Mouse (Mus musculus) heart, adult 2 months (tissue): ENCODE measurements around the gene Cnot9.
"Not testable (repeated sequence)": the region's sequence is repeated elsewhere in the genome, so short reads cannot be mapped to it uniquely, and the experiment has no call there.

ENCODE experiments used
- CTCF ChIP-seq: fragments of 200-600 bp; IDR thresholded peaks from 2 replicates; pipeline ENCODE4 v1.8.1; 2022; ENCODE audit warnings: antibody characterized with exemption, mild to moderate bottlenecking, moderate library complexity
- EP300 ChIP-seq: fragments of 200-500 bp; IDR thresholded peaks from 2 replicates; pipeline ENCODE4 v1.6.1; 2011; ENCODE audit warnings: low read depth, low read length, control low read depth; ENCODE audit not compliant: insufficient read depth
- POLR2A ChIP-seq: fragments of 200-500 bp; IDR thresholded peaks from 2 replicates; pipeline ENCODE4 v1.6.1; 2011; ENCODE audit warnings: mild to moderate bottlenecking, low read depth, low read length, control low read depth; ENCODE audit not compliant: insufficient read depth

GRCm38 (mm10) chr1:74512999-74513398, 7.1 kb downstream of the Cnot9 start:
- not testable (repeated sequence) for TF ChIP-seq EP300, CTCF, POLR2A
